Mouse (Mus musculus) adrenal gland (tissue): ENCODE measurements around the gene Ncoa4.
"Not testable (repeated sequence)": the region's sequence is repeated elsewhere in the genome, so short reads cannot be mapped to it uniquely, and the experiment has no call there.

Experiments
- intact Hi-C: fragments of 180-260 bp; cut with DNase I; formaldehyde crosslinking; loops from one replicate; pipeline ENCODE4 v1.15.1; 2025

Ncoa4 gene

GRCm38 (mm10) chr14:32159150-32159670 lies 455 bp upstream of the Ncoa4 start:
- intact Hi-C loops, result no loop called here

- intact Hi-C loops, result loop anchor here (5.0 kb wide), 1 partner anchor 37 kb away; no protein-coding TSS in a partner anchor
Measured at GRCm38 (mm10) chr14:32160563-32160962, 898 bp downstream of the Ncoa4 start.

- intact Hi-C loops, result loop anchor here (5.0 kb wide), 1 partner anchor 36 kb away; no protein-coding TSS in a partner anchor
Measured at GRCm38 (mm10) chr14:32161090-32161885, 1.6 kb downstream of the Ncoa4 start.

GRCm38 (mm10) chr14:32162231-32162630 lies 2.6 kb downstream of the Ncoa4 start:
- intact Hi-C loops, result loop anchor here (5.0 kb wide), 1 partner anchor 35 kb away; no protein-coding TSS in a partner anchor

GRCm38 (mm10) chr14:32163203-32163888 lies 3.7 kb downstream of the Ncoa4 start:
- intact Hi-C loops, result loop anchor here (5.0 kb wide), 1 partner anchor 34 kb away; no protein-coding TSS in a partner anchor

GRCm38 (mm10) chr14:32164173-32165051 lies 4.7 kb downstream of the Ncoa4 start:
- intact Hi-C loops, result loop anchor here (5.0 kb wide), 1 partner anchor 33 kb away; no protein-coding TSS in a partner anchor

- intact Hi-C loops, result no loop called here
Measured at GRCm38 (mm10) chr14:32165278-32166061, 5.8 kb downstream of the Ncoa4 start.

GRCm38 (mm10) chr14:32166062-32166441 lies 6.4 kb downstream of the Ncoa4 start:
- intact Hi-C loops, result no loop called here

- intact Hi-C loops, result no loop called here
Measured at GRCm38 (mm10) chr14:32166840-32167239, 7.2 kb downstream of the Ncoa4 start.

GRCm38 (mm10) chr14:32167326-32167725 lies 7.7 kb downstream of the Ncoa4 start:
- intact Hi-C loops, result no loop called here

GRCm38 (mm10) chr14:32168653-32169231 lies 9.1 kb downstream of the Ncoa4 start:
- intact Hi-C loops, result no loop called here

- intact Hi-C loops, result no loop called here
Measured at GRCm38 (mm10) chr14:32170137-32170536, 10.5 kb downstream of the Ncoa4 start.

- intact Hi-C loops, result no loop called here
Measured at GRCm38 (mm10) chr14:32175310-32175709, 15.6 kb downstream of the Ncoa4 start.

- intact Hi-C loops, result not testable (repeated sequence)
Measured at GRCm38 (mm10) chr14:32176590-32176989, 16.9 kb downstream of the Ncoa4 start.

GRCm38 (mm10) chr14:32179393-32180195 lies 19.9 kb downstream of the Ncoa4 start:
- intact Hi-C loops, result no loop called here

GRCm38 (mm10) chr14:32180861-32181260 lies 21.2 kb downstream of the Ncoa4 start:
- intact Hi-C loops, result no loop called here

GRCm38 (mm10) chr14:32183846-32184245 lies 24.2 kb downstream of the Ncoa4 start:
- intact Hi-C loops, result no loop called here

- intact Hi-C loops, result no loop called here
Measured at GRCm38 (mm10) chr14:32190627-32191391, 31.1 kb downstream of the Ncoa4 start.
